Mouse (Mus musculus) forebrain, postnatal 0 days (tissue): Measurements from ENCODE around the gene Zfp639. TPM values are rescaled to one million over a fixed set of nuclear protein-coding genes. Genes with fewer than 3 reads are reported as not detected.

Experiments used
- ATAC-seq: fragments of 200-750 bp; cut with Nextera tagmentation; 2 replicates; pipeline ENCODE4 v1.8.0; 2017; ENCODE audit warnings: mild to moderate bottlenecking, moderate library complexity
- DNase-seq: peaks from one replicate; pipeline ENCODE4 v3.0.0-alpha.2; 2015
- H3K27ac ChIP-seq: fragments of 300-500 bp; sonication (generic); 2 replicates; pipeline ENCODE4 v1.5.1; 2014; ENCODE audit warnings: low read depth, mild to moderate bottlenecking, antibody characterized with exemption, low read length, moderate library complexity, mixed read lengths
- H3K27me3 ChIP-seq: fragments of 300-500 bp; sonication (generic); 2 replicates; pipeline ENCODE4 v1.6.1; 2014; ENCODE audit warnings: mild to moderate bottlenecking, low read length, mixed read lengths; ENCODE audit not compliant: insufficient read depth
- H3K36me3 ChIP-seq: fragments of 300-500 bp; sonication (generic); 2 replicates; pipeline ENCODE4 v1.6.1; 2014; ENCODE audit warnings: mild to moderate bottlenecking, moderate library complexity; ENCODE audit not compliant: insufficient read depth
- H3K4me1 ChIP-seq: fragments of 300-500 bp; sonication (generic); 2 replicates; pipeline ENCODE4 v1.6.1; 2014; ENCODE audit warnings: antibody characterized with exemption; ENCODE audit not compliant: insufficient read depth
- H3K4me2 ChIP-seq: fragments of 300-500 bp; sonication (generic); 2 replicates; pipeline ENCODE4 v1.6.1; 2014; ENCODE audit warnings: low read depth, mild to moderate bottlenecking, moderate library complexity
- H3K4me3 ChIP-seq: fragments of 300-500 bp; sonication (generic); 2 replicates; pipeline ENCODE4 v1.5.1; 2014; ENCODE audit warnings: low read depth, low read length, mixed read lengths
- H3K9ac ChIP-seq: fragments of 300-500 bp; sonication (generic); 2 replicates; pipeline ENCODE4 v1.6.1; 2014; ENCODE audit warnings: mild to moderate bottlenecking
- H3K9me3 ChIP-seq: fragments of 300-500 bp; sonication (generic); 2 replicates; pipeline ENCODE4 v1.6.1; 2016; ENCODE audit warnings: low read length
- CTCF ChIP-seq: sonication (generic); IDR thresholded peaks from 2 replicates; pipeline ENCODE4 v1.5.1; 2016; ENCODE audit warnings: antibody characterized with exemption, control low read depth, low read depth
- WGBS: fragments of 180-500 bp; shearing (Covaris S2); extraction: QIAGEN DNeasy Blood & Tissue Kit; methylation state at CpG from one replicate; pipeline ENCODE4 v1.1.7; 2014; 5-methylcytosine and 5-hydroxymethylcytosine counted together
- polyA plus RNA-seq: library from polyadenylated mRNA; unstranded; fragments of >200 nt; fragmentation: Nextera tagmentation; extraction: Ambion mirVana; gene quantifications from 2 replicates; pipeline ENCODE4 v1.2.1, GENCODE M21; 2015
- total RNA-seq: library from RNA; depleted of rRNA; stranded (reverse); fragments of >200 nt; gene quantifications from 2 replicates; pipeline ENCODE4 v1.2.3, GENCODE M21; 2014

The Zfp639 gene
- total and polyA plus RNA-seq, 2 experiments from 2014 or later, result 42.2 to 80.8 TPM

DNA sequence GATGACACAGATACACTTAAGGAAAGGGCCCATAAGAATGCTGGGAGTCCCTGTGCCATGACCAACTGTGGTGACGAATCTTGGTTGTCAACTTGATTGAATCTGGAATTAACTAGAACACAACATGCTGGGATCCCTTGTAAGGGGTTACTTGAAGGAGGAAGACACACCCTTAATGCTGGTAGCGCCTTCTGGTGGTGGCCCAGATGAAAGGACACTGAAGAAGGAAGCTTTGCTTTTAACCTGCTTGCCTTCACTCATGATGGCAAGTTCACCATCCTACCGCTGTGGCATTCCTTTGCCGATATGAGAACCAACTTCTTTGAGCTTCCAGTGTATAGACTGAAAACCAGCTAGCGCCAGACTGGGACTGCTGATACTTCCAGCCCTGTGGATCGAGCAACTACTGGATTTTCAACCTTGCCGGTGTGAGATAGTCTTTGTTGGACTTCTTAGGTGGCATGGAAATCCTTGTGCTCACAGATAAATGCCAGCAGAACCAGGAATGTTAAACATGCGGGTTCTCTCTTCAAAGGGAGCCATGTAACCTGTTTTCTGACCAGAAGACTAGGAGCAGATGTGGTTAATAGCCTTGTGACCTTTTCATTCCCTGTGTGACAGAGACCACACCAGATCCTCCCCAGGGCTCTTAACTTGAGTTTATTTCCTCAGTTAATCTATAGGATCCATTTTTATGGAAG lies 15.5 kb upstream of the Zfp639 start:
- H3K36me3 ChIP-seq, result no peaks in the 10 kb centered on the region
- no peak overlapping the region for H3K4me2 ChIP-seq
- H3K4me1 ChIP-seq, result no peaks in the 10 kb centered on the region
- no peak overlapping the region for H3K27ac ChIP-seq
- H3K9ac ChIP-seq, result no peak overlapping the region
- TF ChIP-seq CTCF, result peak; percentile 15
- no peak for DNase-seq
- no peaks in the 10 kb centered on the region for H3K27me3 ChIP-seq
- whole genome bisulfite sequencing, result 91% methylated on average over 8 of the region's 8 CpGs
- ATAC-seq, result no peak
- no peak overlapping the region for H3K4me3 ChIP-seq
- no peaks in the 10 kb centered on the region for H3K9me3 ChIP-seq

DNA sequence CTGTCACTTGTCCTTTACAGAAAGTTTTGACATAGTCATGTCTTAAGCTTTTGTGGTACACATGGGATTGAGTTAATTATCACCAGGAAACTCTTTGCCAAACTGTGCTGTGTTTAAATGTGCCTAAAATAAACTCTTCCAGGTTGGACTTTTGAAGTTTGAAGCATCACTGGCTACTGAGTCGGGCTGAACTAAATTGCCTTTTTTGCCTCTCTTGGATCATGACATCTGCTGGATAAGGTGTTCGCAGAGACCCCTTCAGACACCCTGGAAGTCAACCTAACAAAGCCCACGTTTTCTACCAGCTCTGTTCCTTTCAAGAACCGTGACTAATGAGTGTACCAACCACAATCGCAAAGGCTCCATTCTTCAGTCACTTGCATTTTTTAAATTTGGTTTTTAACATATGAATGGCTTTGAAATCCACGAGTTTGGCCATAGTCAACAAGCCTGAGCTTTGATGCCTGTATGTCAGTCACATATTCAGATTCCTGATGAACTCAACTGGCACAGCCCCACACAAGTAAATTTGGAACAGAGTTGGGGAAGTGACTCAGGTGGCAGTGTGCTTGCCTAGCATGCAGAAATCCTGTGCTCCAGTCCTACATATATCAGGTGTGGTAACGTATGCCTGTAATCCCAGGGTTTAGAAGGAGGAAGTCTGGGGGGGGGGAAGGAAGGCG lies 14.8 kb upstream of the Zfp639 start:
- ATAC-seq (no peak), DNase-seq (no peak)
- Histone ChIP-seq H3K4me3 (no peak overlapping the region), H3K9me3 (no peaks in the 10 kb centered on the region), H3K27me3 (no peaks in the 10 kb centered on the region), H3K9ac (no peak overlapping the region), H3K27ac (no peak overlapping the region), H3K4me2 (no peak overlapping the region), H3K4me1 (no peaks in the 10 kb centered on the region), H3K36me3 (no peaks in the 10 kb centered on the region)
- TF ChIP-seq CTCF, result no peak
- 29% methylated on average over 8 of the region's 8 CpGs for WGBS

DNA sequence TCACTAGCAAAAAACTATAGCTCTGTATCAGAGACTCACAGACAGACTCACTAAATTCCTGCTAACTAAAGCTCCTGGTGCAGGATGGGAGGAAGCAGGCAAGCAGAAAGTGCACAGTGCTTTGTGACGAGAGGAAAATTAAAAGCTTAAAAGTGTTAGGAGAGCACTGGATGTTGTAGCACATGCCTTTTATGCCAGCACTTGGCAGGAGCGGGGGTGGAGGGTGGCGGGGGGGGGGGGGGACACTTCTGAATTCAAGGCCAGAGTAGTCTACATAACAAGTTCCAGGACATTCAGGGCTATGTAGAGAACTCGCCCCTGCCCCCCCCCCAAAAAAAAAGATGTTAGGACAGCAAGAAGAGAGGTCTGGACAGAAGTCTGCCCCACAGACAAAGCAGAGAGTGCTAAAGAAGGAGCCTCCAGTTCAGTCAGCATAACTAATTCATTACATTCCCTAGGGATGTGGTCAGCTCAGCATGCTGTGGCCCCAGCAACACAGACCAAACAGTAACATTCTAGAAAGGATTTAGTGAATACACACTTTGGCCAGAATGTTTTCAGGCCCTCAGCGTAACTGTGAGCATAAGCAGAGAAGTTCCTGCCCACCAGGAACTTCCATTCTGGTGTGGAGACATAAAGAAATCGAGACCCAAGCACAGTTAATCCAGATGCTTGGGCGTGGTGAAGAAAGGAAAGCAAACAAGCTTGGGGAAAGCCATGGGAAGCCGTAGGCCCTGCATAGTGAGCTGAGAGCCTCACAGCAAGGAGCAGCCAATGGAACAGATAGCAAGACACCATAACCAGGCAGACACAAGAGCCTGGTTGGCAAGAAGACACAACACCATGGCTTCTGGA lies 14.0 kb upstream of the Zfp639 start:
- H3K27ac ChIP-seq, result no peak overlapping the region
- no peak overlapping the region for H3K4me3 ChIP-seq
- no peaks in the 10 kb centered on the region for H3K27me3 ChIP-seq
- H3K4me2 ChIP-seq, result no peak overlapping the region
- DNase-seq (no peak), ATAC-seq (peak; percentile 45; the same call in 1 of the 2 replicates)
- no peaks in the 10 kb centered on the region for H3K4me1 ChIP-seq
- whole genome bisulfite sequencing, result 27% methylated on average over 8 of the region's 8 CpGs
- H3K9ac ChIP-seq, result no peak overlapping the region
- no peak for TF ChIP-seq CTCF
- H3K9me3 ChIP-seq, result no peaks in the 10 kb centered on the region
- H3K36me3 ChIP-seq, result no peaks in the 10 kb centered on the region

DNA sequence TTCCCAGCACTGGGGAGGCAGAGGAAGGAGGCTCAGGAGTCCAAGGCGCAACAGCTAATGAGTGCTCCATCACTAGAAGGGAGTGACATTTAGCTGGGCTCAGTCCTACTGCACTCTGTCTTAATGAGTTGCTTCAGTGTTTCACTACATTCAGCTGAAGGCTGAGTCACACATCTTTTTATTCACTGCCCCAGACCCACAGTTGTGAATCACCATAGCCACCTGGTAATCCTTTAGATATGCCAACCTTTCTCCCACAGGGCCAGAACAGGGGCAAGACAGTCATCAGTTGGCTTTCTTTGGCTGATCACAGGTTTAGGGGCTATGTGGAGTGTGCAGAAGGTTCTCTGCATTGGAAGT lies 13.4 kb upstream of the Zfp639 start:
- Histone ChIP-seq H3K4me1 (no peaks in the 10 kb centered on the region), H3K4me2 (no peak overlapping the region), H3K27ac (no peak overlapping the region), H3K36me3 (no peaks in the 10 kb centered on the region), H3K9me3 (no peaks in the 10 kb centered on the region), H3K27me3 (no peaks in the 10 kb centered on the region), H3K4me3 (no peak overlapping the region), H3K9ac (no peak overlapping the region)
- DNase-seq, result no peak
- ATAC-seq, result no peak
- 100% methylated on average over 1 of the region's 1 CpGs for WGBS
- TF ChIP-seq CTCF, result no peak

DNA sequence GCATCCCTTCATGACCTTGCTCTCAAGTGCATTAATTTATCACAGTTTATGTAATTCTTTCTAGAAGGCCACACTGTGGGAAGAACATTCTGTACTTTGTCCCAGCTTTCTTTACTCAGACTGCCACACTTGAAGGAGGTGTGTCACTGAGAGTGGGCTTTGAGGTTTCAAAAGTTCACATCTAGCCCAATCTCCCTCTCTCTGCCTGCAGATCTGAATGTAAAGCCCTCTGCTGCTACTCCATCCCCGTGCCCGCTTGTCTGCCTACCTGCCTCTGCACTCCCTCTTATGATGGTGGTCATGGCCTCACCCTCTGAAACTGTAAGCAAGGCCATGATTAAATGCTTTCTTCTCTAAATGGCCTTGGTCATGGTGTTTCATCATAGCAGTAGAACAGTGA lies 9.7 kb upstream of the Zfp639 start:
- Histone ChIP-seq H3K9me3 (no peaks in the 10 kb centered on the region), H3K36me3 (no peaks in the 10 kb centered on the region), H3K27me3 (no peaks in the 10 kb centered on the region), H3K9ac (no peak overlapping the region), H3K4me2 (no peak overlapping the region), H3K4me1 (no peaks in the 10 kb centered on the region), H3K27ac (no peak overlapping the region), H3K4me3 (no peak overlapping the region)
- ATAC-seq, result no peak
- 94% methylated on average over 2 of the region's 2 CpGs for WGBS
- no peak for DNase-seq
- TF ChIP-seq CTCF, result no peak

DNA sequence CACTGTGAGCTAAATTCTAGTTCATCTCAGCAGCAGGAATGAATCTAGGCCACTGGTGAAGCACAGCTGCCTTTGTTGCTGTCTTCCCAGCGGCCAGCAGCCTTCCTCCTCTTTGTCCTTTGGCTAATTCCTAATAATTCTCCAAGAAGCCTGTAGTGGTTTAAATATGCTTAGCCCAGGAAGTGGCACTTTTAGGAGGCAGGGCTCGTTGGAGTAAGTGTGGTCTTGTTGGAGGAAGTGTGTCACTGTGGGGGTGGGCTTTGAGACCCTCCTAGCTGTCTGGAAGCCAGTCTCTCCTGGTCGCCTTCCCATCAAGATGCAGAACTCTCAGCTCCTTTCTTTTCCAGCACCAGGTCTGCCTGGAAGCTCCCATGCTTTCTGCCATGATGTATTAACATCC lies 4.2 kb upstream of the Zfp639 start:
- 67% methylated on average over 3 of the region's 3 CpGs for WGBS
- DNase-seq (no peak), ATAC-seq (no peak)
- Histone ChIP-seq H3K9ac (no peak overlapping the region), H3K4me1 (no peaks in the 10 kb centered on the region), H3K27ac (no peak overlapping the region), H3K36me3 (no peaks in the 10 kb centered on the region), H3K4me2 (no peak overlapping the region), H3K9me3 (no peaks in the 10 kb centered on the region), H3K27me3 (no peaks in the 10 kb centered on the region), H3K4me3 (no peak overlapping the region)
- TF ChIP-seq CTCF, result no peak
